Mouse (Mus musculus) spleen, postnatal 10 days (tissue): ENCODE measurements around the gene Zfp740.
"Not testable (repeated sequence)": the region's sequence is repeated elsewhere in the genome, so short reads cannot be mapped to it uniquely, and the experiment has no call there.

Source experiments
- DNase-seq, 2 experiments: peaks; one replicate each; pipeline ENCODE4 v3.0.0; 2021 to 2022; ENCODE audit warnings: low spot score in 2 of 2

Gene Zfp740

DNA sequence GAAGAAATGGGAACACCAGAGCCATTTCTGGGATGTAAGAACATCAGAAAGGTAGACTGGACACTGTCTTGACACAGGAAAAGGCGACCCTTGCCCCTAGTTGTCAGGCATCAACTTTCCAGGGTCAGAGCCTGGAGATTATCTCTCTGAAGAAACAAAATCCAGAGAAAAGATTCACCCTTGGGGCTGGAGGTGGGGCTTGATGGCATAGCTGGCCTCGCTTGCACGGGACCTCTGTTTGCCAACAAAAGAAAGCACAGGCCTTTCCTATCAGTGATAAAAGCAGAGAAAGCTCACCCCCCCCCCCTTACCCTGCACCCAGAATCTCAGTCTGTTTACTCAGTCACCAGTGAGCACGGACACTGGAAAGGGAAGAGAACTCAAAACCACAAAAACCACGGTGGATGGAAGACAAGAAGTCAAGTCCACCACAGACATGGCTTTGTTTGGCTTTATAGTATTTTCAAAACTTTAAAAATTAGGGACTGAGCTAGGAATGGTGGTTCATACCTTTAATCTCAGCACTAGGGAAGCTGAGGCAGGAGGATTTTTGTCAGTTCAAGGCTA, 10.1 kb upstream of the Zfp740 start:
- DNase-seq: no peak

DNA sequence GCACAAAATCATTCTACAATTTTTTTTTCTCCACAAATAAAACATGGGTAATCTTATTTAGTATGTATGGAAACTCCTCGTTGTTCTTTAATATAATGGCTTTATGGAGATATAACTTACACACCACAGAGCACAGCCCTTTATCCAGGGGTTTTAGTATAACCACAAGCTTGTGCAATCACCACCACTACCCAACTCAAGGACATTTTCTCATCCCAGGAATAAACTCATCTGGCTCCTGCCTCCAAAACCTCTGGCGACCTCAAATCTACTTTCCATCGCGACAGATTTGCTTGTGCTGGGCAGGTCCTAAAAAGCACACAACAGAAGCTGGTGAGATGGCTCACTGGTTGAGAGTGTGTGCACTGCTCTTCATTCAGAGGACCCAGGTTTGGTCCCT, 9.4 kb upstream of the Zfp740 start:
- no peak for DNase-seq

DNA sequence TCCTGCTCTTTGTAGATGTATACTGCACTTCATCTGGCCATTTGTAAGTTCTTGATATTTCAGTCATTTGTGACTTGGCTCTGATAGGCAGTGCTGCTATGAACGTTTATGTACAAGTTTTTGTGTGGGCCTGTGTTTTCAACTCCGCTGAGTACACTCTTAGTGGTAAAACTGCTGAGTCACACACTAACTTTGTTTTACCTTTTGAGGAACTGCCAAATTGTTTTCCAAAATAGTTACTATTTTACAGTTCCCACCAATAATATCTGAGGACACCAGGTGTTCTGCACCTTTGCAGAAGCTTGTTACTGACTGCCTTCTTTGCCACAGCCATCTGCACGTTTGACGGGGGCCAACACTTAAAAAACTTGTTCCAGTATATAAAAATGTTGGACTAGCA, 8.6 kb upstream of the Zfp740 start:
- DNase-seq: no peak

DNA sequence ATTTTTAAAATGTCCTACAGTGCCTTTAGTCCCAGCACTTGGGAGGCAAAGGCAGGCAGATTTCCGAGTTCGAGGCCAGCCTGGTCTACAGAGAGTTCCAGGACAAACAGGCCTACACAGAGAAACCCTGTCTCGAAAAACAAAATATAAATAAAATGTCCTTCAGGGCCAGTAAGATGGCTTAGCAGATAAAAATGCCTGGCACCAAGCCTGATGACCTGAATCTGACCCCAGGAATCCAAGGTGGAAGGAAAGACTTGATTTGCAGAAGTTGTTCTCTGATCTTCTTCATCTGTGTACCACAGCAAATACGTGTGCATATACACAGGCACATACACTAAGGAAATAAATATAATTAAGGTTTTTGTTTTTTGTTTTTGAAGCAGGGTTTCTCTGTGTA, 7.7 kb upstream of the Zfp740 start:
- DNase-seq: no peak

DNA sequence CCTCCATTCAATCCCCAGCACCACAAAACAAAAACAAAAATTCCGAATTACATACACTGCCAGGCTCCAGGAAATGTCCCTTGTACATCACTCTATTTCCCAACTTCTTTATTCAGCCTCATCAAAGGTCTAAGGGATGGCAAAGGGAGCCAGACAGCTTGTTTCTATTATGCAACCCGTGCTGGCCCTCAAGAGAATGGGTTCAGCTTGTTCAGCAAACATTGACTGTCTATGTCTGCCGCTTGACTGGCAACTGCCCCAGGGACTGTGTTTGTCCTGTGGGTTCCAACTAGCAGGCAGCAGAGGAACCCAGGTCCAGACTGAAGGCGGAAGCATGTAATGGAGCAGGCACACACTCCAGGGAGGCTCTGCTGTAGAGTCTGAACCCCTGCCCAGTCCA, 4.2 kb upstream of the Zfp740 start:
- DNase-seq: no peak

DNA sequence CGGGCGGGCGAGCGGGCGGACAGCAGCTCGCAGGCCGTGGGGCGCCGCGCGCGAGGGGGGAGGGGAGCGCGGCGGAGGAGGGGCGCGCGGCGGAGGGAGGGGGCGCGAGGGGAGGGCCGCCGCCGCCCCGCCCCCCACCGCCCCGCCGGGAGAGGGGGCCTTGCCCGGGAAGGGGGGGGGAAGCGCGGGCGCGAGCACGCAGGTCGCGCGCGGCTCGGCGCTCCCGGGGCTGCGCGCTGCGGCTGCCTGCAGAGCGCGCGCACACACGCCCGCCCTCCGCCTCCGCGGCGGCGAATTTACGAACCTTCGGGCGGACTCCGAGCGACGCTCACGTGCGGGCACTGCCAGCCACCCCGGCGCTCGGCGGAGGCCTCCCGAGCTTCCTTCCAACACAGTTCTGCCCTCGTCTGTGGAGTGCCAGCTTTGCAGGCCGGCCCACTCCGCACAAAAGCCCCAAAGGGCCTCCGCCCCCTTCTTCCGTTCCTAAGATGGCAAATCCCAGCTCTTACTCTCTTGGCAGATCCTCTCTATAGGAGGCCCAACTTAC, 859 bp downstream of the Zfp740 start:
- DNase-seq: peak; percentile 53 to 75

DNA sequence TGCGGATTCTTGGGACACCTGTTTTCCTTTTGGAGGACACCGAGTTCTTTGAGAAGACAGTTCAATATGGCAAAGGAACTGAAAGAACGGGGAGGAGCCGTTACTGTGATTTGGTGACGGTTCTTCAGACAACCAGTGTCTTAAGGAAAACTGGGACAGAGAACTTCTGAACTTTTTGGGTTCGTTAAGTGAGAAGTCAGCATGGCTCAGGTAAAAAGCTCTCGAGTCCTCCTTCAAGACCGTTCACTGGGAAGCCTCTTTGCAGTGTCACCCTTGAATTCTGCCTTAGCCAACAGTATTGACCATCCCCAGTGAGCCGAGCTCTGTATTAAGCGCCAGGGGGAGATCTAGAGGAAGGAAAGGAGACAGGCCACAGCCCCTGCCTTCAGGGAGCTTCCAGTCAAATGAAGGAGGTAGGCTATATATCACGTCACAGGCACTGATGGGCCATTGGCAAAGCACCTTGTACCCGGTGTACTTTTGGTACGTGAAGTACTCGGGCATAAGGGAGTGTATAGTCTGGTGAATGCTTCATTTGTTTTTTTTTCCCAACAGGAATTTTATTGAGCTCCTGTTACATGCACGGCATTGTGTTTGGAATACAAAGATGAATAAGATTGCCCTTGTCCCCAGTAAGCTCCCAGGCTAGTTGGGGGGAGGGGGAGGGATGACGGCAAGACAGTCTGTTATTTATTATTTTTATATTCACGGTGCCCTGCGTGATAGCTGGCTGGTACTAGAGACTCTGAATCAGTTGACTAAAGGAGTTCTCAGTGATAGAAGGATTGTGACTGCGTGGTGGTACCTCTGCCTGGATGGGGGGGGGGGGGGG, 1.8 kb downstream of the Zfp740 start, which contains the start of gene Csad:
Gene Csad (minus strand): TSS at position 51 of the 832 bp plus-strand sequence.
- no peak for DNase-seq

DNA sequence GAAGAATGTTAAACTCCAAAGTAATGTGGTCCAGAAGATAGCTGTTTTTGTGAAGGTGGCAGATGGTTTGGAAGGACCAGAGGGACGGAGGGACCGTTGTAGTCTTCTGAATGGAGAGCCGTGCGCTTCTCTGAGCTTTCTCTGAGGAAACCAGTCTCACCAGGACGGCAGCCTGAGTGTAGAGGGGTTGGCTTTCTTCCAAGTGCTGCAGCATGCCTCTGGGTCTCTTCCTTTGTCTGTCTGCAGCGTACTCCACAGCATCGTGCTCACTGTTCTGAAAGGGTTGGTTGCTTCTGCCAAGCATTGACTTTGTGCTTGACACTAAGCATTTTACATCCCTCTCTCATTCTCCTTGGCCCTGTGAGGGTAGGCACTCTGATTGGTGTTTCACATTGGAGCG, 2.7 kb downstream of the Zfp740 start:
- no peak for DNase-seq

DNA sequence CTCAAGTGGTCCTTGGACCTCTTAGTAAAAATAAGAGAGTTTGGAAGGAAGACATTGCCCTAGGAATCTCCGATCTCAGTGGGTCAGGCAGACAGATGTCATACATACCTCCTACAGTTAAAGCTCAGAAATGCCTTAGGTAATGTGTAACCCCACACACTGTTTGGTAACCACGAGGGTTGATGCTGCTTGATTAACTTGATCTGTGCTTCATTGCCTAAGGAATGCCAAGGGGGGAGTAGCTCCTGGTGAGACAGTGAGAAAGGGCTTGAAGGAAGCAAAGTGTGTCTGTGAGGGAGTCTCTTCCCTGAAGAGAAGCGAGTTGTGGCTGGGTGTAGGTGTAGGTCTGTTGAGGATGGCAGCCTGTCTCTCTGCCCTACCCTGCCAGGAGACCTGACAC, 4.3 kb downstream of the Zfp740 start:
- DNase-seq: no peak

DNA sequence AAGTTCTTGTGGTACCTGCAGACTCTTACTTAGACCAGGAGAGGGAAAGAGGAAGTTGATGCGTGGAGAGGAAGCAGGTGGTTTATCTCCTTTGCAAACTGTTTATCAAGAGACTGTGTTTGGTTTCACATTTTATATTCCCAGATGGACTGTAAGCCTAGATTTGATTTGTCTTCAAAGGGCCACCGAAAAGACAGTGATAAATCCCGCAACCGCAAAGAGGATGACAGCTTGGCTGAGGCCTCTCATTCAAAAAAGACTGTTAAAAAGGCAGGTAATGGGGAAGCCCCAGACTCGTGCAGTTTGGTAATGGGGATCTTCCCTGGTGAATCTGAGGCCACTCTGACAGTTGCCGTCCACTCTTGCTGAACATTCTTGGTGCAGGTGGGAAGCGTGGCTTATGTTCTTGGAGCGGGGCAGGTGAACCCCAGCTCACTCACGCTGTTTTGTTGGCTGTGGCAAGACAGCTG, 5.1 kb downstream of the Zfp740 start:
- peak in 1 of 2 experiments; percentile 23 for DNase-seq

DNA sequence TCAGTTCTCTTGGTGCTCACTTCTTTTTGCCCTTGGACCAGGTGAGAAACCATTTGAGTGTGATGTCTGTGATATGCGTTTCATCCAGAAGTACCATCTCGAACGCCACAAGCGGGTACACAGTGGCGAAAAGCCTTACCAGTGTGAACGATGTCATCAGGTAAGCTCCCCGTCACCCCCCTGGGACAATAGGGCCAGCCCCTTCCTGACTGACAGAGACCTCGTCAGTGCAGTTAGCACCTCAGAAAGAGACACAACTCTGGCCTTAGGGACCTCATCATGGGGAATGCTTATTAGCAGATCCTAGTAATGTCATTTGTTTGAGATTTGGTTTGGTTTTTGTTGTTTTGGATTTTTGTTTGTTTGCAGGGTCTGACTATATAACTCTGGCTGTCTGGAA, 6.1 kb downstream of the Zfp740 start:
- DNase-seq: no peak

DNA sequence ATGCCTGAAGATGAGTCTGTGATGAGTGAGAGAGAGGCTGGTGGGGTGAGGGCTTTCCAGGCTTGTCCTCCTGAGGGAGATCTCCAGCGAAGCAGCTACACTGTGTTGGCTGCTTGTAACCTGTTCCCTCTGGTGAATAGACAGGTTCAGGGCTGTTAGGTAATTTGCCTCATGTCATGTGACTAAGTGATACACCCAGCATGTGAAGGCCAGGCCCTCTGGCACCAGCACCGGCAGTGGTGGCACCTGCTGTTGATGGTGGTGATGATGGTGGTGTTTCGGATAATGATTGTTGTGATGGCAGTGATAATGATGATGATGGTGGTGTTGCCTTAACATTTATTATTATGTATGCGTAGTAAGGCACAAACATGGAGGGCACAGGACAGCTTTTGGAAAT, 7.8 kb downstream of the Zfp740 start:
- no peak for DNase-seq

DNA sequence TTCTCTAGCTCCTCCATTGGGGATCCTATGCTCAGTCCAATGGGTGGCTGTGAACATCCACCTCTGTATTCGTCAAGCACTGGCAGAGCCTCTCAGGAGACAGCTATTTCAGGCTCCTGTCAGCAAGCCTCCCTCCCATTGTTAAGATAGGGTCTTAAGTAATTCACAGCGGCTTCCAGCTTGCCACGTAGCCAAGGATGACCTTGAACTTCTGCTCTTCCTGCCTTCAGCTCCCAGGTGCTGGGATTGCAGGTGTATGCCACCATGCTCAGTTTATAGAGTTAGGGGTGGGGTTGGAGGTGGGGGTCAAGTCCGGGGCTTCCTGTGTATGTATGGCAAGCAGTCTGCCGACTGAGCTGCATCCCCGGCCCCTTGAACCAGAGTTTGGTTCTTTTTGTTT, 8.8 kb downstream of the Zfp740 start:
- DNase-seq: no peak

DNA sequence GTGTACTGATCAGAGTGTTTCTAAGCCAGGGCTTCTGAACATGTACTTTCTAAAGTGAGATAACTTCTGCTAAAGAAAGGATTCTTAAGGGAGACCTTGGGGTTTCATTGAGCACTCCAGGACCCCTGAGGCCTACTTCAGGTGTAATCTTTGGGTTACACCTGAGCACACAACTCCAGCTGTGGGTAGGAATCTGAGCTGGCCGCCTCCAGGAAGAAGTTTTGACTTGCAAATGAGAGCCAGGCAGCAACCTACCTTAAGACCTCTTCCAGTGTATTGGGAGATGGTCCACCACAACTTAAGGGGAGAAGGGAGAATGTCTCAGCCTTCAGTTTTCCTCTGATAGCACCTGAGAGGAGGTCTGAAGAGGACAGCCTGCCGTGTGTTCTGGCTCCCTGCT, 11.1 kb downstream of the Zfp740 start:
- DNase-seq: no peak

DNA sequence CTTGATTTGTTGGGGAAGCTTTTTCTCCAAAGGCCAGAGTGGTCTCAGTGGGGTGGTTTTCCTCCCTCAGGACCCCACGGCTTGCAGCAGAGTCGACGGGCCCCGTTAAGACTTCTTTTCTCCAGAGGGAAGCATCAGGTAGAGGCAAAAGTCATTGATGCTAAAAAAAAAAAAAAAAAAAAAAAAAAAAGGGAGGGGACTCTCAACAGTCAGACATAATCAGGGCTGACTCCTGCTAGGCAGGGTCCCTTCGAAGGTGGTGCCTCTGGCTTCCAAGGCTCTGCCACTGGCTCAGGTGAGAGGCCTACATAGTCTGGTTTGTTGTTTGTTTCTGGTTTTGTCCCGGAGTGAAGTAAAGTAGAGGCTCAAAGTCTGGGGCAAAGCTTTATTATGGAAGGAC, 12.6 kb downstream of the Zfp740 start:
- no peak for DNase-seq

DNA sequence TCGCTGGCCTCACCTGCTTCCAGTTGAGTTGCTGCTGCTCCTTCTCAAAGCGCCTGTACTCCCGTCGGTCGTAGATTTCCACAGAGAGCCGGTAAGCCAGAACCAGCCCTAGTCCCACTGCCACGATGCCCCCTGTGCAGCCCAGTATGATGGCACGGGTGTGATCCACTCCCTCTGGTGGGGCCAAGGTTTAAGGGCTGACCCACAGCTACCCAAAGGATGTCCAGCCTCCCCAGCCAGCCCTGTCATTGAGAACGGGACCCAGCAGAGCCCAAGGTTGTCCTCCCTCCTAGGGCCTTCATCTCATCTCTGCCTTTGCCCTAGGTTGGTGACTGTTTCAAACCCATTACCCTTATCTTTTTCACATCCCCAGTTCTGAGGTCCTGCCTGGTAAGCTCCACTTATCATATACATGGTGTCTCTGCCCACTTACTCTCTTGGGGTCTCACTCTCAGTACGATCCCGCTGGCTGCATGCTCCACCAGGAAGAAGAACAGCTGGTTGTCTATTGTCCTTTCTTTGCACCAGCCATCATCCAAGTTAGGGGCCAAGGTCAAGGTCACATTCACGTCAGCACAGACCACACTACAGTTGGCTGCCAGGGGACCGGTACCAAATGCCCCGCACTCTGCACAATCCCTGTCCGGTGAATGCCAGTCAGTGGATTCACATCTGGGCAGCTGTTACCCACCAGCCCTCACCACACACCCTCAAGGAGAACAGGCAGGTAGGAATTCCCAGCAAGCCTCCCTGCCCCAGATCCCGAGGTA, 13.6 kb downstream of the Zfp740 start:
- no peak for DNase-seq

DNA sequence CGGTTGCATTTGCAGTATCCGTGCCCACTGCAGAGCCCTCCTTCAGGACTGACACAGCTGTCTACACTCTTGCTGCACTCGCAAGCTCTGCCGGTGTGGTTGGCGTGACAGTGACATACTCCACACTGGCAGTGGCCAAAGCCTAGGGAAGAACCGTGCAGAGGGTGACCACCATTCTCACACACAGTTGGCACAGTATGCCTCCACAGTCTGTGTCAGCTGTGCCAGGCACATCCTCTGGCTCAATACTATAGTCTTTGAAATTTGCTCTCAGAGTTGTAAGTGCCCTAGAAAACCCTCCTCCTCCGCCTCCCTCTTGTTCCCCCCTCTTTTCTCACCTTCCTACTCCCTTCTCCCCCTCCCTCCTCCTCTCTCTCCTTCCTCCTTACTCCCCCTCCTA, 14.3 kb downstream of the Zfp740 start:
- DNase-seq: no peak

DNA sequence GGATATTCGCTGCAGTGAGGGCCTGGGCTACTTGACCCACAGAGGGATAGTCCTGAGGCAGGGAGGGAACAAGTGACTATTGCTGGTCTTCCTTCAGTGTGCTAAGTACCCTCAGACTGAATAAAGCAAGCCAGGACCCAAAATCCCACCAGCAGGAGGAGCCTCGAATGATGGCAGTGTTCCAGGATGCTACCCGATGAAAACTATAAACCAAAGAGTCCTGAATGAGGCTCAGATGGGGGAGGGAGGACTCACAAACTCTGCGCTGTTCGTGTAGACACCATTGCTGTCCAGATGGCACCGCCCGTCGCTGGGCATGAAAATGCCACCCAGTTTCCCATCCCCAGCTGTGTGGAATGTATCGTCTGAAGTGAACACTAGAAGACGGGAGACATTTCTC, 19.3 kb downstream of the Zfp740 start:
- no peak for DNase-seq

DNA sequence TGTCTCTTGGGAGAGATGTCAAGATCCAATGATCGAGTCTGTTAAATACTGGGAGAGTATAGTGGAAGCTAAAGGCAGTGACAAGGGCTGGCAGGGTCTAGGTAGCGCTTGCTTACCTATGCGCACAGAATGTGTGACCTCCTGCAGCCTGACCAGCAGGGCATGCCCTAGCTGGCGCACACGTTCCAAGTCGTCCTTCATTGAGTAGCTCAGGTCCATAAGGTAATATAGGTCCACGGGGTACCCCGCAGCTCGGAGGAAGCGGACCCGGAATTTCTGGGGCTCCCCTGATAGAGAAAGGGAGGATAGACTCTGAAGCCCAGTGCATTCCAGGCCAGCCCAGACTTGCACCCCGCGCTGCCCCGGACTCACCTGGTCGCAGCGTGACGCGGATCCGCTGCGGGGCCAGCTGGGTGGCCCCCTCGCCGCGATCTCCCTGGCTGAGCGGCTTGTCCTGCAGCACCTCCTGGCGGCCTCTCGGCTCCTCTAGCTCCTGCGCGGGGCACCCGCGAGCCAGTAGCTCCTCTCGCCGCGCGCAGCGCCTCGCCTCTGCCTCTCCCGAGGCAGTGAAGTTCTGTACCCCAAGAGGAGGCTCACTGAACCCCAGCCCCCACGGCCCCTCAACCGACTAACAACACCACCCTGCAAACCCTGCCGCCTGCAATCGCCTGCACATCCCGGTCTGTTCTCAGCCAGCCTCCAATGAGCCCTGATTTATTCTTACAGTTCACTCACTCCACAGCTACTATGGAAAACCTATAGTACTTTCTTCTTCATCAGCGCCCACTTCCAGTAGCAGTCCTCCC, 21.3 kb downstream of the Zfp740 start:
- peak; percentile 70 to 86 for DNase-seq

DNA sequence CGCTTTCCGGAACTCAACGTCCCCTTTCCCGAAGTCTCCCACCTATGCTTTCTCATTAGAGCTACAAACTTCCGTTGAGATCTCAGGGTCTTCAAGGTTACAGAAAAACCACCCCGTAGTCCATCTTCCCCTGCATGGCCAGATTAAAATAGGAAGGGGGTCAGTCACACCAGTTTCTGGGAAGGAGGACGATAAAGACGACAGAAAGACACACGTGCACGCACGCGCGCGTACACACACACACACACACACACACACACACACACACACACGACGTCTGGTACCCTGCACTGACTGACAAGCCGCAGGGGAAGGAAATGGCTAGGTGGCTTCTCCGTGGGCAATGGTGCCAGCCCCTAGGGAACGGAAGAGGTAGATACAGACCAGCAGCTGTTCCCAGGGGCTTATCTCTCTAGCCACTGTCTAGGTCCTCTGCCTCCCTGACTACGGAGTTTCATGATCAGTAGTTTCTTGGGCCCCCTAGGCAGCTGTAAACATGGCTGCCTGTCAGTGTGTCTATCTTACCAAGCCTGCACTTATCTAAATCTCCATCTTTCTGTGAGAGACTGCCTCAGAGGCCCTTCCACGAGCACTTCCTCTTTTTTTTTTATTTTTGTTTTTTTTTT, 22.1 kb downstream of the Zfp740 start:
- peak; percentile 46 to 69 for DNase-seq

DNA sequence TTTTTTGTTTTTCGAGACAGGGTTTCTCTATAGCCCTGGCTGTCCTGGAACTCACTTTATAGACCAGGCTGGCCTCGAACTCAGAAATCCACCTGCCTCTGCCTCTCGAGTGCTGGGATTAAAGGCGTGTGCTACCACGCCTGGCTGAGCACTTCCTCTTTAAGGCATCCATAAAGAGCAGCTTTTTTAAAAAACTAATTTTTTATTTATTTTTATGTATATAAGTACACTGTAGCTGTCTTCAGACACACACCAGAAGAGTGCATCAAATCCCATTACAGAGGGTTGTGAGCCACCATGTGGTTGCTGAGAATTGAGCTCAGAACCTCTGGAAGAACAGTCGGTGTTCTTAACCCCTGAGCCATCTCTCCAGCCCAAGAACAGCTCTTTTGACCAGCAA, 22.6 kb downstream of the Zfp740 start:
- DNase-seq: not testable (repeated sequence)
